Mouse (Mus musculus) midbrain, embryonic 10.5 days (tissue): Measurements from ENCODE around the gene Fgd6. TPM values are rescaled to one million over a fixed set of nuclear protein-coding genes. Genes with fewer than 3 reads are reported as not detected.

Experiments used
- DNase-seq: peaks from one replicate; pipeline ENCODE4 v3.0.0-alpha.2; 2017; ENCODE audit warnings: low spot score
- H3K27ac ChIP-seq: fragments of 300-500 bp; sonication (generic); replicated peaks from 2 replicates; pipeline ENCODE4 v1.5.1; 2016; ENCODE audit warnings: mild to moderate bottlenecking
- H3K27me3 ChIP-seq: fragments of 300-500 bp; sonication (generic); 2 replicates; pipeline ENCODE4 v1.6.1; 2016; ENCODE audit warnings: low read depth, mild to moderate bottlenecking; ENCODE audit not compliant: poor library complexity, severe bottlenecking
- H3K36me3 ChIP-seq: fragments of 300-500 bp; sonication (generic); 2 replicates; pipeline ENCODE4 v1.6.1; 2016; ENCODE audit warnings: mild to moderate bottlenecking, moderate library complexity
- H3K4me1 ChIP-seq: fragments of 300-500 bp; sonication (generic); 2 replicates; pipeline ENCODE4 v1.6.1; 2016
- H3K4me3 ChIP-seq: fragments of 300-500 bp; sonication (generic); 2 replicates; pipeline ENCODE4 v1.5.1; 2016; ENCODE audit warnings: mild to moderate bottlenecking, moderate library complexity
- H3K9me3 ChIP-seq: fragments of 300-500 bp; sonication (generic); replicated peaks from 2 replicates; pipeline ENCODE4 v1.6.1; 2016; ENCODE audit warnings: mild to moderate bottlenecking
- WGBS: fragments of 180-500 bp; shearing (Covaris S2); methylation state at CpG from one replicate; pipeline ENCODE4 v1.1.7; 2016; 5-methylcytosine and 5-hydroxymethylcytosine counted together
- polyA plus RNA-seq: library from polyadenylated mRNA; unstranded; fragments of >200 nt; fragmentation: Nextera tagmentation; extraction: Ambion mirVana; gene quantifications from 2 replicates; pipeline ENCODE4 v1.2.1, GENCODE M21; 2016

Gene Fgd6
- polyA plus RNA-seq, 1 experiment from 2014 or later = 4.5 TPM

- DNase-seq = no peak
- H3K36me3 ChIP-seq = peaks cover 39% of the 10 kb centered on the region
- 85% methylated on average over 8 of the region's 8 CpGs for WGBS
- no peaks in the 10 kb centered on the region for H3K27me3 ChIP-seq
- H3K4me1 ChIP-seq = peaks cover 28% of the 10 kb centered on the region
- H3K27ac ChIP-seq = no peak overlapping the region
- H3K4me3 ChIP-seq = no peak overlapping the region
- no peaks in the 10 kb centered on the region for H3K9me3 ChIP-seq
Observed at GRCm38 (mm10) chr10:94049121-94049520, 13.3 kb downstream of the Fgd6 start.

- peaks cover 24% of the 10 kb centered on the region for H3K36me3 ChIP-seq
- no peaks in the 10 kb centered on the region for H3K9me3 ChIP-seq
- no peaks in the 10 kb centered on the region for H3K27me3 ChIP-seq
- no peak overlapping the region for H3K4me3 ChIP-seq
- 94% methylated on average over 5 of the region's 5 CpGs for WGBS
- H3K4me1 ChIP-seq = peaks cover 25% of the 10 kb centered on the region
- DNase-seq = no peak
- H3K27ac ChIP-seq = no peak overlapping the region
Observed at GRCm38 (mm10) chr10:94050736-94051135, 14.9 kb downstream of the Fgd6 start.

- Histone ChIP-seq H3K27ac (no peak overlapping the region), H3K36me3 (no peaks in the 10 kb centered on the region), H3K4me3 (no peak overlapping the region), H3K4me1 (peaks cover 31% of the 10 kb centered on the region), H3K9me3 (no peaks in the 10 kb centered on the region), H3K27me3 (no peaks in the 10 kb centered on the region)
- DNase-seq = no peak
- WGBS = 90% methylated on average over 6 of the region's 6 CpGs
Observed at GRCm38 (mm10) chr10:94056487-94056886, 20.7 kb downstream of the Fgd6 start.

GRCm38 (mm10) chr10:94059618-94060055 lies 23.8 kb downstream of the Fgd6 start:
- H3K9me3 ChIP-seq = no peaks in the 10 kb centered on the region
- DNase-seq = no peak
- no peaks in the 10 kb centered on the region for H3K36me3 ChIP-seq
- H3K4me3 ChIP-seq = no peak overlapping the region
- H3K27ac ChIP-seq = no peak overlapping the region
- H3K27me3 ChIP-seq = no peaks in the 10 kb centered on the region
- peaks cover 33% of the 10 kb centered on the region for H3K4me1 ChIP-seq
- WGBS = 93% methylated on average over 8 of the region's 8 CpGs

GRCm38 (mm10) chr10:94060190-94060589 lies 24.4 kb downstream of the Fgd6 start:
- WGBS = 94% methylated on average over 8 of the region's 8 CpGs
- Histone ChIP-seq H3K27ac (no peak overlapping the region), H3K9me3 (no peaks in the 10 kb centered on the region), H3K4me3 (no peak overlapping the region), H3K27me3 (no peaks in the 10 kb centered on the region), H3K36me3 (no peaks in the 10 kb centered on the region), H3K4me1 (peaks cover 34% of the 10 kb centered on the region)
- DNase-seq = no peak

- no peaks in the 10 kb centered on the region for H3K9me3 ChIP-seq
- H3K36me3 ChIP-seq = no peaks in the 10 kb centered on the region
- H3K4me3 ChIP-seq = no peak overlapping the region
- H3K27me3 ChIP-seq = no peaks in the 10 kb centered on the region
- H3K27ac ChIP-seq = no peak overlapping the region
- WGBS = 68% methylated on average over 5 of the region's 5 CpGs
- no peak for DNase-seq
- H3K4me1 ChIP-seq = peaks cover 34% of the 10 kb centered on the region
Observed at GRCm38 (mm10) chr10:94062357-94062756, 26.6 kb downstream of the Fgd6 start.

GRCm38 (mm10) chr10:94066896-94067295 lies 31.1 kb downstream of the Fgd6 start:
- Histone ChIP-seq H3K9me3 (no peaks in the 10 kb centered on the region), H3K4me3 (no peak overlapping the region), H3K27ac (peak overlapping the region; percentile 33; the same call in 1 of the 2 replicates), H3K36me3 (no peaks in the 10 kb centered on the region), H3K4me1 (peaks cover 22% of the 10 kb centered on the region), H3K27me3 (no peaks in the 10 kb centered on the region)
- DNase-seq = no peak
- 75% methylated on average over 3 of the region's 3 CpGs for WGBS

- WGBS = 95% methylated on average over 5 of the region's 5 CpGs
- no peak for DNase-seq
- Histone ChIP-seq H3K27me3 (no peaks in the 10 kb centered on the region), H3K9me3 (no peaks in the 10 kb centered on the region), H3K36me3 (no peaks in the 10 kb centered on the region), H3K4me1 (peaks cover 20% of the 10 kb centered on the region), H3K4me3 (no peak overlapping the region), H3K27ac (no peak overlapping the region)
Observed at GRCm38 (mm10) chr10:94068701-94069100, 32.9 kb downstream of the Fgd6 start.

GRCm38 (mm10) chr10:94071641-94072040 lies 35.8 kb downstream of the Fgd6 start:
- 83% methylated on average over 7 of the region's 7 CpGs for WGBS
- H3K36me3 ChIP-seq = peaks cover 19% of the 10 kb centered on the region
- H3K4me1 ChIP-seq = peaks cover 17% of the 10 kb centered on the region
- H3K4me3 ChIP-seq = no peak overlapping the region
- no peaks in the 10 kb centered on the region for H3K9me3 ChIP-seq
- H3K27me3 ChIP-seq = no peaks in the 10 kb centered on the region
- no peak overlapping the region for H3K27ac ChIP-seq
- DNase-seq = no peak

- 81% methylated on average over 10 of the region's 10 CpGs for WGBS
- Histone ChIP-seq H3K9me3 (no peaks in the 10 kb centered on the region), H3K4me1 (peaks cover 17% of the 10 kb centered on the region), H3K27me3 (no peaks in the 10 kb centered on the region), H3K4me3 (no peak overlapping the region), H3K36me3 (peaks cover 19% of the 10 kb centered on the region), H3K27ac (no peak overlapping the region)
- no peak for DNase-seq
Observed at GRCm38 (mm10) chr10:94072261-94072915, 36.6 kb downstream of the Fgd6 start.

GRCm38 (mm10) chr10:94072916-94073465 lies 37.2 kb downstream of the Fgd6 start:
- no peak overlapping the region for H3K27ac ChIP-seq
- H3K27me3 ChIP-seq = no peaks in the 10 kb centered on the region
- no peak overlapping the region for H3K4me3 ChIP-seq
- WGBS = 85% methylated on average over 4 of the region's 4 CpGs
- peaks cover 19% of the 10 kb centered on the region for H3K36me3 ChIP-seq
- no peak for DNase-seq
- peaks cover 19% of the 10 kb centered on the region for H3K4me1 ChIP-seq
- H3K9me3 ChIP-seq = no peaks in the 10 kb centered on the region

GRCm38 (mm10) chr10:94076966-94077825 lies 41.4 kb downstream of the Fgd6 start:
- 60% methylated on average over 14 of the region's 14 CpGs for WGBS
- no peak for DNase-seq

GRCm38 (mm10) chr10:94080740-94081139 lies 44.9 kb downstream of the Fgd6 start:
- peaks cover 28% of the 10 kb centered on the region for H3K4me1 ChIP-seq
- no peak overlapping the region for H3K27ac ChIP-seq
- no peaks in the 10 kb centered on the region for H3K9me3 ChIP-seq
- WGBS = 75% methylated on average over 3 of the region's 3 CpGs
- no peaks in the 10 kb centered on the region for H3K27me3 ChIP-seq
- DNase-seq = no peak
- no peaks in the 10 kb centered on the region; the same call in 1 of the 2 replicates for H3K36me3 ChIP-seq
- H3K4me3 ChIP-seq = no peak overlapping the region

More at GRCm38 (mm10) chr10:94076966-94077825, 41.4 kb downstream of the Fgd6 start:
- Histone ChIP-seq H3K27ac (peak overlapping the region; percentile 46; the same call in 1 of the 2 replicates), H3K4me1 (peaks cover 26% of the 10 kb centered on the region), H3K4me3 (no peak overlapping the region), H3K36me3 (peaks cover 19% of the 10 kb centered on the region), H3K27me3 (no peaks in the 10 kb centered on the region), H3K9me3 (no peaks in the 10 kb centered on the region)
